Mouse (Mus musculus): ENCODE measurements around the gene Ppp1r14a. TPM values are rescaled to one million over a fixed set of nuclear protein-coding genes. Genes with fewer than 3 reads are reported as not detected.
A peak's percentile ranks its signal among the peaks of the same experiment; 100 is the strongest.

Gene Ppp1r14a
- polyA plus RNA-seq, 1 experiment from 2014 or later, result 11.8 TPM

DNA sequence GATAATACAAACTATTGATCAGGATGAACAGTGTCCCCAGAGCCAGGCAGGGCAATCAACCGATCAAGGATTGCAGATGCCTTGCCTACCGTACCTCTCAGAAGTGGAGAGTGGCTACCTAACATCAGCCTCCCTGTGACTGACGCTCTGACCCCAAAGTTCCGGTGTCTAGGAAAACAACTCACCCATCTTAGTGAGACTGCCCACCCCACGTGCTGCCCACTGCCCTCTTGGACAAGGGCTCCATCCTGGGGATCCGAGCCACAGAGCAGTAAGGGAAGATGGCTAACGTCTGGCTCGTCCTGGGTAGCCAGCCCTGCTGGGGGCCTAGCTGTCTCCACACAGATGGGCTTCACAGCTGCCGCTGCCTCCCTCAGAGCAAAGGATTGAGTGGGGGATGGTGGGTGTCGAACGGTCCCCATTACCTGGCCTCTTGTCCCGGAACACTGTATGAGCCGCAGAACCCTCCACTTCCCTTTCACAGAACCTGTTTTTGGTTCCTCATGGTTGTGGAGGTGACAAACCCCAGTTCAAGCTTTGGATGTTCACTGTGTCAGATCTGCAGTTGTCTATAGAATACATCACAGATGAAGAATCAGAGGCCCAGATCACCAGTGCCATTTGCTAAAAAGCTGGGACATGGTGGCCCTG, 5.1 kb downstream of the Ppp1r14a start:
- no peak overlapping the region for H3K27ac ChIP-seq (replicated peaks in 1 of 2; ENCODE audit: control insufficient read depth in 1 of 2, insufficient read depth in 1 of 2, low read depth in 2 of 2, low read length in 2 of 2)
- H3K27me3 ChIP-seq (ENCODE audit: control insufficient read depth, insufficient read depth, low read length), result peaks cover 13% of the 10 kb centered on the region

DNA sequence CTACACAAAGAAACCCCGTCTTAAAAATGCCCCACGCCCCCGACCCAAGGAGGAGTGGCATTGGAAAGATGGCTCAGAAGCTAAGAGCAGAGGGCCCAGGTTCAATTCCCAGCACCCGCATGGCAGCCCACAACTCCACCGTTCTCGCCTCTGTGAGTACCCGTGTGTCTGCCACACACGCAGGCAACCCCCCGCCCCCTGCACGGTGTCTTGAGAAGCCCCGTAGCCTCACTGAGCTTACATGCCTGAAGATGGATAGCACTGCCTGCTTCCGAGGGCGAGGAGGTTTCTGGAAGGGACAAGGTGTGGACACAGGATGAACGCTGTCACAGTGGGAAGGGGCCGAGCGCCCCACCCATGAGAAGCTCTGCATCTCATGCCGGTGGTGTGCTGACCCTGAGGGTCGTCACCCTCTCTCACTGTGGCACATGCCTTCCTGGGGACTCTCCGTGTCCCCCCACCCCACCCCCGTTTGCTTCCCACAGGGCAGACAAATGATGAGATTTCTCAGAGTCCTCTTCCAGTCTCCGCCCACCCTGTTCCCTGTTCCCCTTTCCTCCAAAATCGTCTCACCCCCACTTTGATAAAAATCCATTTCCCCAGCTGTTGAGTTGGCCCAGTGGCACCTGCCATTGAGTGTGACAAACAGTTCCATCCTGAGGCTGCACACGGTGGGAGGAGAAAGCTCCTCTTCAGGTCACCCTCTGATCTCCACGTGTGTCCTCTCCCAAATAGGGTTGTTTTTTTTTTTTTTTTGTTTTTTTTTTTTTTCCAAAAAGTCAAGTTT, 6.9 kb downstream of the Ppp1r14a start:
- no peak for ATAC-seq (ENCODE audit: insufficient number of reproducible peaks, insufficient read depth, low FRiP score, low read depth)
- peaks cover 10 to 15% of the 10 kb centered on the region in 2 experiments; a peak in 3 of 4 replicates for H3K4me1 ChIP-seq (ENCODE audit: control insufficient read depth in 2 of 2, insufficient read depth in 2 of 2, low read length in 2 of 2)
- no peaks in the 10 kb centered on the region for H3K36me3 ChIP-seq (ENCODE audit: control insufficient read depth, insufficient read depth, low read length)
- H3K4me2 ChIP-seq (ENCODE audit: low read length), result no peak overlapping the region
- 76% methylated on average over 23 of the region's 24 CpGs for WGBS
- H3K27me3 ChIP-seq (ENCODE audit: control insufficient read depth, insufficient read depth, low read length), result peaks cover 11% of the 10 kb centered on the region; the same call in 1 of the 2 replicates
- no peak overlapping the region for H3K9ac ChIP-seq (ENCODE audit: low read length)
- H3K9me3 ChIP-seq (ENCODE audit: control insufficient read depth, low read length), result no peaks in the 10 kb centered on the region
- no peak overlapping the region for H3K4me3 ChIP-seq (ENCODE audit: control insufficient read depth in 1 of 2, insufficient read depth in 1 of 2, low read depth in 1 of 2, low read length in 2 of 2)
- H3K27ac ChIP-seq (replicated peaks in 1 of 2; ENCODE audit: control insufficient read depth in 1 of 2, insufficient read depth in 1 of 2, low read depth in 2 of 2, low read length in 2 of 2), result no peak overlapping the region

More for the DNA sequence above, 5.1 kb downstream of the Ppp1r14a start:
- no peak for ATAC-seq (ENCODE audit: insufficient number of reproducible peaks, insufficient read depth, low FRiP score, low read depth)
- Histone ChIP-seq H3K9ac (ENCODE audit: low read length) (no peak overlapping the region), H3K36me3 (ENCODE audit: control insufficient read depth, insufficient read depth, low read length) (no peaks in the 10 kb centered on the region), H3K4me2 (ENCODE audit: low read length) (no peak overlapping the region), H3K4me3 (ENCODE audit: control insufficient read depth in 1 of 2, insufficient read depth in 1 of 2, low read depth in 1 of 2, low read length in 2 of 2) (no peak overlapping the region), H3K4me1 (ENCODE audit: control insufficient read depth in 2 of 2, insufficient read depth in 2 of 2, low read length in 2 of 2) (peaks cover 14 to 18% of the 10 kb centered on the region in 2 experiments; a peak in 3 of 4 replicates), H3K9me3 (ENCODE audit: control insufficient read depth, low read length) (no peaks in the 10 kb centered on the region)
- 65% methylated on average over 13 of the region's 13 CpGs for WGBS

DNA sequence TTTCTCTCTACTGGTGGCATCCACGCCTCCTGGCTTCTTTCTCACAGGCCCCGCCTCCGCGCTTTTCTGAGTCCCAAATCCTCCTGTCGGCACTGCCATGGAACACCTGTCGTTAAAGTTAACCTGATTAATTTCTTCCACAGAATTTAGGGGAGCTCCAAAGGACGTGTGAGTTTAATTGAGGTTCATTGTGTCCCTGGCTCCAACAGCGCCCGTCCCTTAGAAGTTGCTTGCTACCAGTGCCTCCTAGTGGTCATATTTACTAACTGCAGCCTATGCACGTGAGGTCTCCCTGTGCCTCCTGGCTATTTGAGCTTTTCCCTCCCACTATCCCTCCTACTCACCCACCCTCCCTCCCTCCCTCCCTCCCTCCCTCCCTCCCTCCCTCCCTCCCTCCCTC, 7.9 kb downstream of the Ppp1r14a start:
- Histone ChIP-seq H3K4me3 (ENCODE audit: control insufficient read depth in 1 of 2, insufficient read depth in 1 of 2, low read depth in 1 of 2, low read length in 2 of 2) (no peak overlapping the region), H3K9ac (ENCODE audit: low read length) (no peak overlapping the region), H3K27me3 (ENCODE audit: control insufficient read depth, insufficient read depth, low read length) (peaks cover 17% of the 10 kb centered on the region; the same call in 1 of the 2 replicates), H3K4me2 (ENCODE audit: low read length) (peak overlapping the region; percentile 27; the same call in 1 of the 2 replicates), H3K4me1 (ENCODE audit: control insufficient read depth in 2 of 2, insufficient read depth in 2 of 2, low read length in 2 of 2) (peaks cover 5 to 12% of the 10 kb centered on the region in 2 experiments; a peak in 2 of 4 replicates), H3K9me3 (ENCODE audit: control insufficient read depth, low read length) (no peaks in the 10 kb centered on the region), H3K36me3 (ENCODE audit: control insufficient read depth, insufficient read depth, low read length) (no peaks in the 10 kb centered on the region), H3K27ac (replicated peaks in 1 of 2; ENCODE audit: control insufficient read depth in 1 of 2, insufficient read depth in 1 of 2, low read depth in 2 of 2, low read length in 2 of 2) (no peak overlapping the region)
- 15% methylated on average over 10 of the region's 10 CpGs for WGBS
- no peak for ATAC-seq (ENCODE audit: insufficient number of reproducible peaks, insufficient read depth, low FRiP score, low read depth)

DNA sequence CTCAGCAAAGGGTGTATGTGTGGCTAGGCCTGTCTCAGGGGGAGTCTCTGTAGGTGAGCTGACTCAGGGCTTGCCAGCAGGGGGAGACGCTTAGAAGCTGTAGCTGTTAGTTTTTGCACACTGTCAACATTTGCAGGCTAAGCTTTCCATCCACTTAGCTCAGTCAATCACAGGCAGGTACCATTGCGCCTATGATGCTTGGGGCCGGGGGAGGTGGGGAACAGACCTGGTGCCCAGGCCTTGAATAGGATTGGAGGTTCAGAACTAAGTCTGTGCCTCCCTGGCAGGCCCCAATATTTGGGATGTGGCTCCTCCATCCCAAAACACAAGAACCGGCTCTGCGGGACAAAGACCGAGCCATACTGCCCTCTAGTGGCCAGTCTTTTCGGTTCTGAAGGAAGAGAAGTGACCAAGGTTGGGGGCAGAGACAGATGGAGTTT, 12.0 kb downstream of the Ppp1r14a start:
- H3K4me2 ChIP-seq (ENCODE audit: low read length), result no peak overlapping the region
- peaks cover 54% of the 10 kb centered on the region for H3K27me3 ChIP-seq (ENCODE audit: control insufficient read depth, insufficient read depth, low read length)
- no peak overlapping the region for H3K4me3 ChIP-seq (ENCODE audit: control insufficient read depth in 1 of 2, insufficient read depth in 1 of 2, low read depth in 1 of 2, low read length in 2 of 2)

DNA sequence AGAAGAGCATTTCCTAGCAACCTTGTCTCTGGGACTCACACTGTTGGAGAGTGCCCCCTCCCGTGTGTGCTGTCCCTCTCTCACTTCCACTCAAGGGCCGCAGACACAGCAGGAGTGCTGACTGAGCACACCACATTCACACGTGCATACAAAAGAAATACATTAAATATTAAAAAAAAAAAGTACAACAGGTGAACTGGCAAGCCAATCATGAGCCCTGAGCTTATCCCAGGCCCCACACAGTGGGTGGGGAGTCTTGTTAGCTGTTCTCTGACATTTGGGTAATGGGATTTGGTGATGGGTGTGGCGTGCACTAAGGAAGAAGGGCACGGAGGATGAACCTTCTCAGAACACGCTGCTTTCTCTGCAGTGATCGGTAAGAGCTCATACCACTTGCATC, 13.5 kb downstream of the Ppp1r14a start:
- H3K9me3 ChIP-seq (ENCODE audit: control insufficient read depth, low read length), result peaks cover 5% of the 10 kb centered on the region
- no peak overlapping the region for H3K4me3 ChIP-seq (ENCODE audit: control insufficient read depth in 1 of 2, insufficient read depth in 1 of 2, low read depth in 1 of 2, low read length in 2 of 2)
- no peak overlapping the region for H3K9ac ChIP-seq (ENCODE audit: low read length)
- H3K27me3 ChIP-seq (ENCODE audit: control insufficient read depth, insufficient read depth, low read length), result peaks cover 60% of the 10 kb centered on the region
- no peak overlapping the region for H3K4me2 ChIP-seq (ENCODE audit: low read length)
- H3K27ac ChIP-seq (replicated peaks in 1 of 2; ENCODE audit: control insufficient read depth in 1 of 2, insufficient read depth in 1 of 2, low read depth in 2 of 2, low read length in 2 of 2), result no peak overlapping the region
- WGBS, result 58% methylated on average over 7 of the region's 7 CpGs
- peaks cover 10 to 18% of the 10 kb centered on the region in 2 experiments; a peak in 2 of 4 replicates for H3K4me1 ChIP-seq (ENCODE audit: control insufficient read depth in 2 of 2, insufficient read depth in 2 of 2, low read length in 2 of 2)
- ATAC-seq (ENCODE audit: insufficient number of reproducible peaks, insufficient read depth, low FRiP score, low read depth), result no peak
- H3K36me3 ChIP-seq (ENCODE audit: control insufficient read depth, insufficient read depth, low read length), result no peaks in the 10 kb centered on the region

More for the DNA sequence above, 12.0 kb downstream of the Ppp1r14a start:
- peaks cover 5% of the 10 kb centered on the region for H3K9me3 ChIP-seq (ENCODE audit: control insufficient read depth, low read length)
- H3K27ac ChIP-seq (replicated peaks in 1 of 2; ENCODE audit: control insufficient read depth in 1 of 2, insufficient read depth in 1 of 2, low read depth in 2 of 2, low read length in 2 of 2), result no peak overlapping the region
- no peak for ATAC-seq (ENCODE audit: insufficient number of reproducible peaks, insufficient read depth, low FRiP score, low read depth)
- no peaks in the 10 kb centered on the region for H3K36me3 ChIP-seq (ENCODE audit: control insufficient read depth, insufficient read depth, low read length)
- H3K9ac ChIP-seq (ENCODE audit: low read length), result no peak overlapping the region
- WGBS, result under 1% methylated on average over 7 of the region's 7 CpGs
- peaks cover 5 to 15% of the 10 kb centered on the region in 2 experiments; a peak in 1 of 4 replicates for H3K4me1 ChIP-seq (ENCODE audit: control insufficient read depth in 2 of 2, insufficient read depth in 2 of 2, low read length in 2 of 2)

DNA sequence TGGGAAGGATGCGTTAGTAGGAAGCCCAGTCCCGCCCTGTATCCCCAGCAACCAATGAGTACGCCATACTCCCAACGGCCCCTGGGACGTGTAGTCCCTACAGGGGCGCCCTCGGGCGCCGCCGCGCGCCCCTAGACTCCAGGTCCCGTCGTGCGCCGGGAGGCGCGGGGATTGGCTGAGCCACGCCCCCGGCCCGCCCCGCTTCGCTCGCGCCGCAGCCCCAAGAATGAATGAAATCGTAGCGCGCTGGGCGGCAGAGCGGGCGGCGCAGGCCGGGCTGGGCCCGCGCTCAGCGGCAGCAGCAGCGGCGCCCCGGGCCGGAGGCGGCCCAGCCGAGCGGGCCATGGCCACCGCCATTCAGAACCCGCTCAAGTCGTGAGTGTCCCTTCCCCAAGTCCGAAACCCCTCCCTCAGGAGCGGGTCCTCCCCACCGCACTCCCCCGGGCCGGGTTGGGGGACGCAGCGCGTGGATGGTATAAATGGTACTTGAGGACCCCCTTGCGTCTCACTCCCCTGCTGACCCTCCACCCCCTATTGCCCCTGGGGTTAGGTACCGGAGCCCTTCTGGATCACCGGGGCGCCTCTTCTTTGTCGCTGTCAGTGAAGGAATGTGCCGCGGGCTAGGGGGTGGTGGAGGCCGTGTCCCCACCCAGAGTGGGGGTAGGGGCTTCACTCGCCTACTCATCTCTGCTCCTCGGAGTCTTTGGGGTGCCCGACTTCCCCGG, 14.8 kb downstream of the Ppp1r14a start, which contains the start of gene Dpf1:
Gene Dpf1, plus strand, starts transcription at position 214 of the 725 bp plus-strand sequence.
- Histone ChIP-seq H3K4me1 (ENCODE audit: control insufficient read depth in 2 of 2, insufficient read depth in 2 of 2, low read length in 2 of 2) (peaks cover 10 to 21% of the 10 kb centered on the region in 2 experiments; a peak in 3 of 4 replicates), H3K4me2 (ENCODE audit: low read length) (peak within 1 kb of the TSS; percentile 83), H3K4me3 (ENCODE audit: control insufficient read depth in 1 of 2, insufficient read depth in 1 of 2, low read depth in 1 of 2, low read length in 2 of 2) (peak within 1 kb of the TSS; percentile 47 to 48), H3K9me3 (ENCODE audit: control insufficient read depth, low read length) (peaks cover 5% of the 10 kb centered on the region), H3K27me3 (ENCODE audit: control insufficient read depth, insufficient read depth, low read length) (peaks cover 67% of the 10 kb centered on the region), H3K36me3 (ENCODE audit: control insufficient read depth, insufficient read depth, low read length) (no peaks in the 10 kb centered on the region), H3K9ac (ENCODE audit: low read length) (peak within 1 kb of the TSS; percentile 44), H3K27ac (replicated peaks in 1 of 2; ENCODE audit: control insufficient read depth in 1 of 2, insufficient read depth in 1 of 2, low read depth in 2 of 2, low read length in 2 of 2) (no peak within 1 kb of the TSS)
- WGBS, result 1% methylated on average over 66 of the region's 67 CpGs
- ATAC-seq (ENCODE audit: insufficient number of reproducible peaks, insufficient read depth, low FRiP score, low read depth), result peak; percentile 56; the same call in 1 of the 2 replicates

Measured in heart, embryonic 14.5 days (tissue).